Mouse (Mus musculus): ENCODE measurements at regions not wholly inside any gene's neighbourhood (a gene's known extent, or its start where the extent isn't known, plus 50 kb on each side); places are given as distances from the start of the nearest gene placed in this dataset.

DNA sequence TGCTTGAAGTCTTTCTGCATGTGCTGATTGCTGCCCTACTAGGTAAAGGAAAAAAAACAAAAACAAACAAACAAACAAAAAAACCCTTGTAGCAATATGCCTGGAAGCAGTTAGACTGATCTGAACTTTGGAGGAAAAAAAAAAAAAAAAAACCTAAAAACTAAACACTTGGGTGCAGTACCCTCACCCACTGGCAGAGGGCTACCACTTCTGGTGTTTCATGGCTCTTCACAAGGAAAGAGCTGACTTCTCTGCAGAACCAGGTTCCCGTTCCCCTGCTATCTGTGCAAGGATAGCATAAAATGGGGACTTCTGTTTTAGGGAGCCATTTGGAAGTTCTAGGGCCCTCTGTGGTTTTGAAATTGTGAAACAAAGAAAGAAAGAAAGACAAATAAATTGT lies 52.2 kb upstream of the Otud4 start:
- no peak for DNase-seq

DNA sequence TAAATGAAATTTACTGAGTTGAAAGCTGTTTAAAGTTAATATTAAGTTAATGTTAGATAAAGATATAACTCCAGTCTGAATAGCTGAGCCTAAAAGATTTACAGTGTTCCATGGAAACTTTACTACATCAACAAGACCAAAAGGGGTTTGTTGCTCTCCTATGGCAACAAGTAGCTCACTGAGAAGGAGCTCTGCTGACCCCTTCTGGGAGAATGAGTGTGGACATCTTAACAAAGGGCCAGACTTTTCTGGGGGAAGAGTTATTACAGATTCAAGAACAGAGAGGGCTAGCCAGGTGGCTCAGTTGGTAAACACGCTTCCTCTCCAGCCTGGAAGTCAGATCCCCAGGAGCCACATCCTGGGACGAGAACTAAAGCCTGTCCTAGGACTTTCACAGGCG lies 54.5 kb upstream of the Otud4 start:
- DNase-seq = peak; percentile 16

- DNase-seq = no peak
These were observed 56.1 kb upstream of the Otud4 start for GRCm38 (mm10) chr8:79583326-79583725.

DNA sequence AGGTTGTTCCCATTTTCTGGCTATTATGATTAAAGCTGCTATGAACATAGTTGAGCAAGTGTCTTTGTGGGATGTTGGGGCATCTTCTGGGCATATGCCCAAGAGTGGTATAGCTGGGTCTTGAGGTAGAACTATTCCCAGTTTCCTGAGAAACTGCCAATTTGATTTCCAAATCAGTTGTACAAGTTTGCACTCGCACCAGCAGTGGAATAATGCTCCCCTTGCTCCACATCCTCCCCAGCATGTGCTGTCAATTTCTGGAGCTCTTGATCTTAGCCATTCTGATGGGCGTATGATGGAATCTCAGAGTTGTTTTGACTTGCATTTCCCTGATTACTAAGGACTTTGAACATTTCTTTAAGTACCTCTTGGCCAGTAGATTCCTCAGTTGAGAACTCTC lies 57.2 kb upstream of the Otud4 start:
- no peak for DNase-seq

GRCm38 (mm10) chr8:79576086-79576485 lies 63.3 kb upstream of the Otud4 start:
- no peak for DNase-seq

DNA sequence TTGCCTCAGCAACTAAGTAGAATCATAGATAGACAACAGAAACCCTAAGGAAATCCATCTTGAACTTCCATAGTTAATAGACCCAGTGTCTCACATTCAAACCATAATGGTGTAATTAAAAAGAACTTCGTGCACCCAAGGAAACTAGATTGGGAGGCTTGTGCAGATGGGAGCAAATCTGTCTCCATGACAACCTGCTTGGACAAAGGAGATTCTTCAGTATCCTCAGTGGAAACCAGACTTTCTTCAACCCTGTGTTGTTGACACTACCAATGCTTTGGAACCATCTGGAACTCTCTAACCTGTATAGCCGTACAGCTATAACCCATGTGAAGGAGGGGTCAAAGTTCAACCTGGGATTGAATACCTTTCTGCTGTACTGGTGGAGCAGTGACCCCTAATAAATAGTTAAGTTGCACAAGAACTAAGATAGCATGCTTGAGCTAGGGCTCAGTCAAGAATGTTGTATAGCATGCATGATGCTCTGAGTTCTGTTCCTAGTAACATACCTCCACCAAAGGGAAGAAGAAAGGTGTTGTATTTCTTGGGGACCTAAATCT lies 64.2 kb upstream of the Otud4 start:
- no peak for DNase-seq

DNA sequence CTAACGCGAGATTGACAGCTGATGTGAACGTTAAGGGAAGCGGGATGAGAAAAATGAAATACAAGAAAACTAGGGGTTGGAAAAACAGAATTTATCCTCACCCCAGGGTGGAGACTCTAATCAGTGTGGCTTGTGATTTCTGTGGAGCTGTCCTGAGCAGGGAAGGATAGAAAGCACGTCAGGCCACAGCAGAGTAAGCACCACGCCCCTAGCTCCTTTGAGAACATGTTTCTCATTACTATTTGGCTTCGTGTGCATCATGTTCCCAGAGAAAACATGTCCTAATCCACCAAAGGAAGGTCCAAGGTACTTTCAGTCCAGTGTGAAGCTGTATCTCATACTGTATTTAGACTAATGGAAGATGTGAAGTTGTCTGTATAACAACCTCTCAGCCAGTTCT lies 65.9 kb upstream of the Otud4 start:
- DNase-seq = no peak

DNA sequence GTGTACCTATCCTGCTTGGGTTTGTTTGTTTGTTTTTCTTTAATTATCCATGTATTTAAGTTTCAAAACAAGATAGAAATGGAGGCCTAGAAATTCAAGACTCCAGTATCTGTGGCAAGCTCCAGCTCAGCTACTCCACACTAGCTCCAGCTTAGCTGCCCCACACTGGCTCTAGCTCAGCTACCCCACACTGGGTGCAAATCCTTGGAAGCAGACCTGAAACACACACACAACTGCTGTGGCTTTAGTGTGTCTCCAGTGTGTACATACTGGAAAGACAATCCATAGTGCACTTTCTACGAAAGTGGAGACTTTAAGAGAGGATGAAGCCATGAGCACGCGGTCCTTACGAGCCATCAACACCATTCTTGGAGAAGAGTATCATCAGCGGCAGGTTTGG lies 66.9 kb upstream of the Otud4 start:
- no peak for DNase-seq

DNA sequence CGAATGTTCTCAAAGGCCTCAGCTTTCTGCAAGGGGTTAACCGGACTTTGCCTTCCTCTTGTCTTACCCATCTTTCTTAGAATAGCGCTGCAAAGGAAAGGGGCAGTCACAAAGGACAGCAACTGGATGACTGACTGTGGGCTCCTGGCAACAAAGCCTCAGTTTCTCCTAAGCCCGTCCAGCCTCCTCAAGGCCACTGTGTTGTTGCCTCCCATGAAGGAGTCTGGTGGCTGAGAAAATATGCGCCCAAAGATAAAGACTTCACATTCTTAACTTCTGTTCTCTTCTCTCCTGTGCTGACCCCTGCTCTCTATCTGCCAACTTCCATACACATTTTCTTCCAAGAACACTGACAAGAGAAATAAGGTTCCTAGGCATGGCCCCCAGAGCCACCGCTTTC lies 76.3 kb upstream of the Otud4 start:
- DNase-seq = no peak

DNA sequence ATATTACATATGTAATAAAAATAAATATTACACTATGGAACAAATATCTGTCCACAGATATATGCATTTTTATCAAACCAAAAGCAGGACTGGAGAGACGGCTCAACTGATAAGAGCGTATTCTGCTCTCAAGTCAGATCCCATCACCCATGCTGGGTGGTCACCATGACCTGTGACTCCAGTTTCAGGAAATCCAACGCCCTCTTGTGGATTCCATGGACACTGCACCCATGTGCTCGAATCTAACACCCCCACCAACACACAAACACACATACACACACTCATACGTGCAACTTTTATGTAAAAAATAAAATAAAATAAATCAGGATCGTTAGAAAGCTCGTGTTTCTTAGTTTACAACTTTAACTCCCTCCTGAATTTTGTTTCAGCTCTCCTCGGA lies 76.7 kb upstream of the Otud4 start:
- DNase-seq = no peak

GRCm38 (mm10) chr8:79562071-79562581 lies 77.3 kb upstream of the Otud4 start:
- DNase-seq = no peak

GRCm38 (mm10) chr8:79561269-79562063 lies 78.0 kb upstream of the Otud4 start:
- DNase-seq = no peak

- no peak for DNase-seq
These were observed 79.9 kb upstream of the Otud4 start for GRCm38 (mm10) chr8:79559516-79559915.

GRCm38 (mm10) chr8:79554311-79554710 lies 85.1 kb upstream of the Otud4 start:
- DNase-seq = no peak

GRCm38 (mm10) chr8:79550151-79550550 lies 89.3 kb upstream of the Otud4 start:
- no peak for DNase-seq

GRCm38 (mm10) chr8:79548156-79548555 lies 91.3 kb upstream of the Otud4 start:
- DNase-seq = no peak

DNA sequence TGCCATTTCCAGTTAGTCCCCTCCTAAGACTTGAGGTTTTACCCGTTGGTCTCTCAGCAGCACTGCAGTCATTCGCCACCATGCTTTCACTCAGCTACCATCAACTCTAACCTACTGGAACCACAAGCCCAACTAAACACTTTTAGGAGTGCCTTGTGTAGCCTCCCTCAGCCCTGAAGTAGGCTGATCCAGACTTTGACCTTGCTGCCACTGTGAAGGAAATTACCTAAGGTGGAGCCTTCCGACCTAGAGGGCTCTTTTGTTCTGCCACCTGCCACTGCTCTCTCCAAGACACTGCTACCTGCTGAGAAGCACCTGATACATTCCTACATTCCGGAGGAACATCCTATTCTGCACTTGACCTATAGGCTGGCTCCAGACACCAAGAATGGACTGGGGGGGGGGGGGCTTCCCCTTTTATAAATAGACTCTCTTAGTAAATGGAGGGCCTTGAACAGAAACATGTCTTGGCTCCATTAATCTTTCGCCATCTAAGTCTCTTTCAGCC lies 93.5 kb upstream of the Otud4 start:
- no peak for DNase-seq

DNA sequence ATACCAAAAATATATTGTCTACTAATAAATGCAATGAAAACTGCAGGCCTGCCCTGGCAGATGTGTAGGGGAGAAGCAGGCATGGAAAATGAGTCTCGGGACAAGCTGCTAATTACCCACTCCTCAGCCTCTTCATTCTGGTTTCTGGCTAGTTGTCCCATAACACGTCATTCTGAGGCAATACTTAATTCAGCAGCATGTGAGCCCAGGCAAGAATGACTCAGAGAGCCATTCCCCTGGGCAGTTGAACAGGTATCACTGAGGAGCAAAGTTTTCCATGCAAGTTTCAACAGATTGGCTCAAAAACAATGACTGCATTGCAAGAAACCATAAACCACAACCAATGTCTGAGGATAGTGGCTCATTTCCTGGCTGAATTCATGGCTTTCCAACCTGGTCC lies 97.0 kb upstream of the Otud4 start:
- DNase-seq = no peak

DNA sequence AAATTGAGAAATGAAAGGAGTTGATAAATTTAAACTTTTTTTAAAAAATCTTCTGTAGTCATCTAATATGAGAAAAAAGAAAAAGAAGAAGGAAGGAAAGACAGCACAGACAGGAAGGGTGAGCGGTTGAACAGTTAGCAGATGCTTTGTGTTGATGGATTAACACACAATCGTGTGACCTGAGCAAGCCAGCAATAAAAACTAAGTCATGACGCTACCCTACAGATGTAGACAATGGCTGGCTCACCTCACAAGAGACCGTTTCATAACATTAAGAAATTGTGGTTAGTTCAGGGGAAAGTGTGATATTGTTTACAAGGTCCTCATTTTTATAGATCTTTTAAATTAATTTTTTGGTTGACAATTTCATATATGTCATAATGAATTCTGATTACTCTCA lies 99.4 kb upstream of the Otud4 start:
- no peak for DNase-seq

DNA sequence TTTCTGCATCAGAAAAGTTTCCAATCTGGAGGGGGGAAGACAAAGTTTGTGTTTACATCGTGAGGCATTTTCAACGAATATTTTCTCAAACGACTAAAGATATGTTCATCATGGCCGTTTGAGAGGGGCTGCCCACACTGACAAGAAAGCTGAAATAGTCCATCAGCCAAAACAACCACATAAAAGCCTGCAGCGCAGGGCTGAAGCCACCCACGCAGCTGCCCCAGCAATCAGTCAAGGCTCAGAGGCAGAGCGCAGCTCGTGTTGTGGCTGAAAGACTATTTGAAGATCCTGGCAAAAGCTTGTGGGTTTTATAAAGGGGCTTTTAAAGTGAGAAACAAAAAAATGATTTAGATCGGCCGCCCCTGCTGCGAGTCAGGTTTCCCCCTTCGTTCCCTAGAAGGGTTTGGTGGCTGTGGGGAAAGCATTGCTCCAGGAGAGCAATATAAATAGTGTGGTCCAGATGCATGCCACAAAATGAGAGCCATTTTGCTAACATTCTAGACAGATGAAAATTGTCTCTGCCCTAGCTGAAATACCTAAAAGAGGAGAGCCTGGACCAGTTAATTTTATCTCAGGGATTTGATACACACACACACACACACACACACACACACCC lies 105.0 kb upstream of the Otud4 start:
- peak; percentile 2 for DNase-seq

DNA sequence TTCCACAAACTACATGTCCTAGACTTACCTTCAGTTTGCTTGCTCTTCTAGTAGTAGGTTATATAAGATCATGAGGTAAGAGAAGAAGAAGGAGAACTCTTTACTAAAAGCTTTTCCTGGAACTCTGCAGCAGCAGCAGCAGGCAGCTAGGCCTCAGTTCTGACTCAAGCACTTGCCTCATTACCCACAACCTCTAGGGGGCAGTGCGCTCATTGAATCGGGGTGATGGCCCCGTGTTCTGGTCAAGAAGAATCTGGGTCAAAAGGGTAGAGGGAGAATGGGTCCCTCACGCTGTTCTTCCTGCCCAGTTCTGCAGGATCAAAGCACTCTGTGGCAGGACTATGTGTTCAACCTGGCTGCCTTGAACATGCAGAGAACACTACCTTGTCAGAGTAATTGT lies 109.9 kb upstream of the Otud4 start:
- DNase-seq = no peak

DNA sequence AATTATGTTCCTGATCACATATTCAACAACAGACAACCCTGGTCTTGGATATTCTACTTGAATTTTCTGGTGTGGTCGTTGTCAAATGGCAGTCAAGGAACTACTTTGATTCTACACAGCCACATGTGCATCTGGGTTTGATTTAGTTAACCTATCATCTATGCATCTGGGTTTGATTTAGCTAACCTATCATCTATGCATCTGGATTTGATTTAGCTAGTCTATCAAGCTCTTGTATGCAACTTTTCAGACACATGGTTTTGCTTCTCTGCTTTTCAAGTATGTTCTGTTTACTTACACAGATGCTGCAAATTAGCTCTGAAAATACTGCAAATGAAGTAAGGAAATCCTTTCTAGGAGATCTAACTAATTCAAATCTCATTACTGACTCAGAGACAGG lies 117.4 kb upstream of the Otud4 start:
- no peak for DNase-seq

DNA sequence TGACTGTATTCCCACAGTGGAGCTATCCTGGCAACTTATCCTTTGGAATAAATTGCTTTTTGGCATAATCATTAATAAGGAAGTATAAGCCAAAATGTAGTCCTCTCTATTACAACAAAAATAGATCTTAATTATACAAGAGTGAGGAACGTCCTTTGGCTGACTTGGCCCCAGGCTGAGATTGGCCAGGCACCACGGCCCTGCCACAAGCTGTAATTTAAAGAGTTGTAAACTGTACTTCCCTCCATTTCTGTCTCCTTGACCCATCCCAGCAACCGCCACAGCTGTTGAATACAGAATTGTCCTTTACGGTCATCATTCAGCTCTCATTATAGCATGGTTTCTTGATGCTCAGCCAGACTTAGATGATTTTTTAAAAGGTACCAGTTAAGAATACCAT lies 119.6 kb upstream of the Smad1 start:
- no peak for DNase-seq

DNA sequence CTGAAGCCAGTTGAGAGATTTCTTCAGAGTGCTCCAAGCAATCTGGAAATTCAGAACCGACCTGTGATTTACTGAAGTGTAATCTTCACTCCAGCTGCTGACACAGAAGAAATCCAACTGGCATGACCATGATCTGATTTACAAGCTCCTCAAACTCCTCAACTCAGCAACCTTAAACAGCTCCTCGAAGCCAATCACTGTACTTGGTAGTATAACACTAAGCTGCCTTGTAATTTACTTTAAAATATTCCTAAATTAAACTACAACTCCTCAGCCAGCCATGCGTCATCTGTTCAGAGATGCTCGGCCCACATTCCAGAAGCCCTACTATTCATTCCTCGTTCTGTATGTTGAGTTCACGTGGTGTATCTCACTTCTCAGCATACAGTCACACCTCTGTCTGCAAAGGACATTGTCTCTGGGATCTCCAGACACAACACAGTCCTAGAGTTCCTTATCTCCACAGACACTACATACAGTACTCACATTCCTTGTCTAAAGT lies 116.0 kb upstream of the Smad1 start:
- no peak for DNase-seq

Data from cerebellum, adult 11-12 months (tissue).